Mouse (Mus musculus) B cell, adult 2 months (primary cell): Measurements from ENCODE around the gene Bbs9.
A peak's percentile ranks its signal among the peaks of the same experiment; 100 is the strongest.

Experiments used
- DNase-seq, 2 experiments: peaks; one replicate each; pipeline ENCODE4 v3.0.0; 2022

Bbs9 gene

DNA sequence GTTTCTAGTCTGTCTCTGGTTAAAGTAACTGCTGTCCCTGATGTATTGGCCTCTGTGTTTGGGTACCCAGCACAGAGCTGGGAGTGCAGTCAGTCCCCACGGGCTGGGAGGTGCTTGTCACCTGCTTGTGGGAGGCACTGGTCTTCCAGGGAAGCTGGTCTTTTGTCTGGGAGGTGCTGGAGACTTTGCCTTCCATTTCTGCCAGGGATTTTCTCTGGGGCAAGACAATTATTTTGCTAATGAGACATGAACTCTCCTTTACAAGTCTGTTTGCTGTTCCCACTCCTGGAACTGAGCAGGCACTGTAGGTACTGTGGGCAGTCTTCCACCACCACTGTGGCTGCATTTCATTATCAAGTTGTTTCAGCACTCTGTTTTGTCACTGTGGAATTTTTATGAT is 223.0 kb downstream of the Bbs9 start:
- DNase-seq, result no peak

DNA sequence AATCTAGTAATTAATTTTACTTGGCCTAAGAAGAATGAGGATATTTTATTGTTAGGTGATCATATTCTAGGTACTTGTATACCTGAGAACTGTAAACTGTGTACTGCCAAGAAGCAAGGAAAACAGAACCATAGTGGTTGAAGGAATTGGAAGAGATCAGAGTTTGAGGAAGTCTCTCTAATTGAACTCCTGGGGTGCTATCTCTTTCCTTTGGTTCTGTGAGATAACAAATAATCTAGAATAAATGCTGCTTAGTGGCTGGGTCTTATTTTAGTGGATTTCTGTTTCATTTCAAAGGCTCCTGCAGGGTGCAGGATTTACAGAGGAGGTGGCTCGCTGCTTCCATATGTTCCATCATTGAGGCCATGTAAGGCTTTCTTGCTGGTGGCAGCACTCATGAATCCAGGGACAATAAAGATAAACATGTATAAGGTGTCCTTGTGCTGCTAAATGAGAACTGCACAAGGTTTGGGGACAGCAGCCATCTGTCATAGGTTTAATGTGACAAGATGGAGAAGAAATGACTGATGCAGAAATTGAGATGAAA is 226.6 kb downstream of the Bbs9 start:
- no peak for DNase-seq

DNA sequence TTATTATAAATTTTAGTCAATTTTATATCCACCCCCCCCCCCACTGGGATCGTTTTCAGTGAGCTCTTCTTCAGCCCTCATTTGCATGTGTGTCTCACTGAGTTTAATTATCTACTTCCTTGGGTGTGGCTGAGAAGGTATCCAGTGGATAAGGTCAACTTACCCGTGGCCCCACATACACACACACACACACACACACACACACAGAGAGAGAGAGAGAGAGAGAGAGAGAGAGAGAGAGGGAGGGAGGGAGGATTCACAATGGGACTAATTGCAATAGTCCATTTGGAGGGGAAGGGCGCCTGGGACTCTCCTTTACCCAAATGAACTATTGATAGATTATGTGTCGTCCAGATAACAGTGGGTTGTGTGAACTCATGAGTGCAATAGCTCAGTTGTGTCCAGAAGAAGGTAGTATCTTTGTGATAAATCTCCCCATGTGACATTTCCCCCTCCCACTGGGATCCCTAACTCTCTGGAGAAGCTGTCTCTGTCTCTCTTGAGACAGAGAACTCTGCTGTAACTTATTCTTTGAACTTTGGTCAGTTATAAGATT is 227.4 kb downstream of the Bbs9 start:
- DNase-seq, result no peak

DNA sequence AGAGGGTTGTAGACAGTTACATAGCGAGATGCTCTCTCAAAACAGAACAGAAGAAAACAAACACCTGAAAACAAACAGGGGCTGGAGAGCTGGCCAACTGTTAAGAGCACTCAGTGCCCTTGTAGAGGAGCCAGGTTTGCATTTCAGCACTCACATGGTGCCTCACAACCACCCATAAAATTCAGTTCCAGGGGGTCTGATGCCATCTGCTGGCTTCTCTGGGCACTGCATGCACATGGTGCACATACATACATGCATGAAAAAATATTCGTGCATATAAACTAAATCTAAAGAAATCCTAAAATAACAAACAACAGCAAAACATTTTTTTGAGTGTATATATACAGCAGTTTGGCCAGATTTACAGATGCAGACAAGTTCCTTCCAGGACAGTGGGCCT is 228.0 kb downstream of the Bbs9 start:
- peak; percentile 37 to 48 for DNase-seq

DNA sequence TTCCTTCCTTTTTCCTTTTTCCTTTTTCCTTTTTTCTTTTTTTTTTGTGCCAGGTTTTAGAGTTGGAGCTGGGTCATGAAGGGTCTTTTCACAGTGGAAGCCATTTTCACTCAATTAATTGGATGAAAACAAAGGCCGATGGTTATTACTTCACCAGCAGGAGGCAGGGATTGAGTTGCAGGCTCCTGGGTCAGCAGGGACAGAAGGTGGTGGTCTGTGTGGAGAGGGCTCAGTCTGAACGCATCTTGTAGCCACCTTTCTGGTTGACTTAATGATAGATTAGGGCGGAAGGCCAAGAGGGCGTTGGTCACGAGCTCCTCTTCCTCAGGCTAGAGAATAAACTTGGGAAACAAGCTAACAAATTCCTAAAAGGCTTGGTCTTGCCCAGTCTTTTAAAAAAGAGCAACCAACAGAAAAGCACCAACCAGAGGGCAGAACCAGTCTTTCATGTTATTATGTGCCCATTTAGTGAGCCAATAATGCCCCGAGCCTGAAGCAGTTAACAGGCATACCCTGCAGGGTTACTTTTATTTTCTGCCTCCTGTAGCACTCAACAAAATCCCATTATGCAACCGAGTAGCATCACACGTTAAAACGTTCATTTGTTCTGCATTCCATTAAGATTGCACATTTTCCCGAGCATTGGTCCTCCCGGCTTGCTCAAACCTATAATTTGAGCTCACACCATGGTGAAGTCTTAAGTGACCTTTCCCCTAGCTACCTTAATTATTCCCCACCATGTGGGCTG is 231.8 kb downstream of the Bbs9 start:
- DNase-seq, result no peak

DNA sequence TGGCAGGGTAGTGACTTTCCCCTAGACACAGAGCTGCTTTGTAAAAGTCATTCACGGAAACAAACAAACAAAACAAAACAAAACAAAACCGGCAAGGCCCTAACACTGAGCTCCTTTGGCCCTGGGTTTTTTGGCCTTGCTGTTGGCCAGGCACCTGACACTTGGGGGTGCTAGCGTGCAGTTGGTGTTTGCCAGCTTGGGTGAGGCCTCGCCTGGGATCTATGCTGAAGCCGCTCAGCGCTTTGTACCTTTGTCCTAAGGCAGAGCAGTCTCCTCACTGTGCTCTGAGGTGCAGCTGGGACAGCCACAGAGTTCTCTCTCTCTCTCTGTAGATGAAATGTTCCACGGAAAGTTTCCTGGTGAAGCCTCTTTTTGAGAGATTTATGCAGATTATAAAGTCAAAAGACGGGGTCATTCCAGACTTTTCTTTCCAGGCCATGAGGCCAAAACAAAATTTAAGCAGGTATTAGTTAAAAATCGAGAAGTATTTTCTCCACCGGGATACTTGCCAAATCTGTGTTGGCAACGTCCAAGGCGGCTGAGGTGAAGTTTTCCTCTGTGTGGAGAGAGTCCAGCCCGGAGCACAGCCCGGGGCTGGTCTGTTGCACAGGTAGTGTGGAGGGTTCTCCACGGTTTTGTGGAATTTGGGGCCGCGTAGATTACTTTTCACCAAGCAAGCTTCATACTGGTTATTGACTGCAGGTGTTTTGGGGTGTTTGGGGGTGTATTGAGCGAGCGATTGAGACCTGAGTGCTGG is 233.6 kb downstream of the Bbs9 start:
- peak; percentile 28 to 37 for DNase-seq

DNA sequence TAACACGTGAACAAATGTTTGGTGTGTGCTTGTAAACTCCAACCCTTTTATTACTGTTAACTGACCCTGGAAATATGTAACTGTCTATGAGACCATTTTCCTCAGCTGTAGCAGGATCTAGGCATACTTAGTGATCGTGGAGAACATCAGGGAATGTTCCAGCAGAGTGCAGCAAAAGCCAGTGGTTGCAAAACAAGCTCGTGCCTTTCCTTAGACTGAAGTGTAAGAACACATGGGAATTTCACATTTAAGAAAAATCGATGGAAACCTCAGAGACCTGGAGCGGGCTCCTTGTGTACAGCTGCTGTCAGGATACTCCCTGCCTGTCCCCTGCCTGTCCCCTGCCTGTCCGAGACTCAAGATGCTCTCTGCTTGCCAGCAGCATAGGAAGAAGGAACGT is 234.5 kb downstream of the Bbs9 start:
- no peak for DNase-seq

DNA sequence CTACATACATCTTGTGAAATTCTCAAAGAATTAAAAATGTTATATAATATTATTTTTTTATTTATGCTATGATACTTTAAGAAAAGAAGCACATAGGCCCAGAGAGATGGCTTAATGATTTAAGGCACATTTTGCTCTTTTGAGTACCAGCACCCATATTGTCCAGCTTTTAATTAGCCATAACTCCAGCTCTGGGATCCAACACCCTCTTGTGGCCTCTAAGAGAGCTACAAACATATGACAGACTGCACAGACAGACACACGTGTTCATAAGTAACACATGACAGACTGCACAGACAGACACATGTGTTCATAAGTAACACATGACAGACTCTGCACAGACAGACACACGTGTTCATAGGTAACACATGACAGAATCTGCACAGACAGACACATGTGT is 235.8 kb downstream of the Bbs9 start:
- DNase-seq, result no peak

DNA sequence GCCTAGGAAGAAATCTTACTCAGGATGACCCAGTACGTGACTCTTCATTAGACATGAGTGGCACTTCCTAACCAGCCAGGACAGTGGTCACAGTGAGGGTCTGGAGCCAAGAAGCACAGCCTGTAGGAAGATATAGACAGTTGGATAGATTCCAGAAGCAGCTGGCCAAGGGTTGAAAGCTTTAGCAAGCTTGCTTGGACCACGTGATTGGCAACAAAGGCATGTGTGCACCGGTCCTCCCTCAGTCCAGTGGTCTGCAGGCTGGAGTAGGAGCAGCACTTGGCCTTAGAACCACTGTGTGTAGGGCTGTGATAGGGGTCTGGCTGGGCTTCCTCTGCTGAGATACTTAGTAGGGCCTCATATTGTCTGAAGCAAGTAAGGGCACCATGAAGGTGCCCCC is 237.2 kb downstream of the Bbs9 start:
- no peak for DNase-seq

DNA sequence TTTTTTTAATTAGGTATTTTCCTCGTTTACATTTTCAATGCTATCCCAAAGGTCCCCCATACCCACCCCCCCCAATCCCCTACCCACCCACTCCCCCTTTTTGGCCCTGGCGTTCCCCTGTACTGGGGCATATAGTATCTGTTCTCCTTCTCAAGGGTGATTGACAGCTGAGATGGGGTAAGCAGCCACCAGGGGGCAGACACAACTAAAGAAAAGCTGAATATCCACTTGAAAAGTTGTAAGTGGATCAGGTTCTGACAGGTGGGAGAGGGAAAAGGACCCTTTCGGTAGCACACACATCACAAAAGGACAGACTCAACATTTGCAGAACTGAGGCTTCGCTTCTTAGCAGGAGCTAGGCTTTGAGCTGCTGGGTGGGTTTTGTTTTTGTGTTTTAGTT is 237.8 kb downstream of the Bbs9 start:
- DNase-seq, result peak; percentile 71 to 72

DNA sequence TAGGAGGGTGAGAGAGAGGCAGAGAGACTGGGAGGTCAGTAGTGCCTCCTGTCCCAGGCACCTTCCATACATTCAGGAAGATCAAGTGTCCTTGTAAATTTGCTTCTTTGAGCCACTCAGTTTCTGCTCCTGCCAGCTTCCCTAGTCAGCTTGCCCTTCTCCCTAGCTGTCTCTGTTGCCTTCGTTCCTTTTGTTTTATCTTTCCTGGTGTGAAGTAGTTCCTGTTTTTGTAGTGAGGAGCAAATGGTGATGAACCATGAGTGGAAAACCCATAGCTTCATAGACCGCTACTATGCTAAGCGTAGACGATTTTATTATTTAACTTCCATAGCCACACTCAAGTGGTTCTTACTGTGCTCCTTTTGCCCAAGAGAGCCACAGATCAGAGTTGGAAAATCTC is 242.1 kb downstream of the Bbs9 start:
- no peak for DNase-seq

DNA sequence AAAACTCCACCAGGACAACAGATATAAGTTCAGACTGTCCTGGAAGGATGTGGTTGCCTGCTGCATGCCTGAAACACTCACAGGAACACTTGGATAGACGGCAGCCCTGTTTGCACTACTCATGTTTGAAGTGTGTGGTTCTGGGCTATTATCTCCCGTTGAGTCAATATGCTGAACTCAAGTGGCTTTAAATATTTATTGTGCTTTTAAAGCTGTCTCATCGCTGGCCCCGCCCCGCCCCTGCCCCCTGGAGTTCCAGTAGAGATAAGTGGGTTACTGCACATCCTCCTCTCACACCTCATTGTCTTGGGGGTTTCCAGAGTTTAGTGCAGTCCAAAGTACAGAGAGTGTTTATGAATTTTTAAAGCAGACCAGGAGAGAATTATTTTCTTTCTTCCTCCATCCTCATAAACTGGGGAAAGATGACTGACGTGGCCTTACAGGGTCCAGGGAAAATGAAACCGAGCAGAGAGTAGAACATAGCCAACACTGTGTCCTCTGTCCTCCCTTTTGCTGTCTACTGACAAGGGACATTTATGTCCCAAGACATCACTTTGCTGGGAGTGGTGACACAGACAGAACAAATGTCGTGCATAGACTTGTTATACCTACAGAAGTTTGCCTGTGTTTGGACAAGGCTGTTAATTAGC is 242.8 kb downstream of the Bbs9 start:
- no peak for DNase-seq

DNA sequence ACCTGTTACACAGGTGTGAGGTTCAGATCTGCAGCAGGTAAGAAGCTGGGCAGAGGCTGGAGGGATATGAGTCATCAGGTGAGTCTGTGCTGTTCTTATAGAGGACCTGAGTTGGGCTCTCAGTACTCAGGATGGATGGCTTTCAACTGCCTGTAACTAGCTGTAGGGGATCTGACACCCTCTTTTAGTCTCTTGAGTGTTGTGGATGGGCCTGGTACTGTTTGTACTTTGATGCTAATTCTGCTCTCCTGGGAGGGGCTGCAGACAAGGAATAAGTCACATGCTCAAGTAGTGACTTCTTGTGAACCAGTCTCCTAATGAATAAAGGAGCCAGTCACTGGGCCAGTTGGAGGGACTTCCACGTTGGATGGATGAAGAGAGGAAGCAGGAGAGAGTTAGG is 257.1 kb downstream of the Bbs9 start:
- DNase-seq, result no peak

DNA sequence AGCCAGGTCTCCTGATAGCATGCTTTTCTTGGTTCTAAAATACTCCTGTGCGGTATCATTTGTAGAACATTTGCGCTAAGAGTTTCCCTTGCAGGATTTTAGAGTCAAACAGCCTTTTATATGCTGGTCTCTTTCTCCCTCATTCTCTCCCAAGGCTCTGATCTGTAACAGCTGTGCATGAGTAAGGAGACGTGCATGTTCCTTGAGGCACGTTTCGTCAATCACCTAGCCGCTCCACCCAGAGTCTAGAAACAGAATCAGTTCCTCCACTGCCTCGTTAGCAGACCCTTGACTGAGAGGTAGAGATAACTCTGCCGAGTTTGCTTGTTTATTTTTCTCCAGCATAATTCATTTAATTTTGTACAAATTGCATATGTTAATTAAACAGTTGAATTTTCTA is 259.4 kb downstream of the Bbs9 start:
- DNase-seq, result no peak

DNA sequence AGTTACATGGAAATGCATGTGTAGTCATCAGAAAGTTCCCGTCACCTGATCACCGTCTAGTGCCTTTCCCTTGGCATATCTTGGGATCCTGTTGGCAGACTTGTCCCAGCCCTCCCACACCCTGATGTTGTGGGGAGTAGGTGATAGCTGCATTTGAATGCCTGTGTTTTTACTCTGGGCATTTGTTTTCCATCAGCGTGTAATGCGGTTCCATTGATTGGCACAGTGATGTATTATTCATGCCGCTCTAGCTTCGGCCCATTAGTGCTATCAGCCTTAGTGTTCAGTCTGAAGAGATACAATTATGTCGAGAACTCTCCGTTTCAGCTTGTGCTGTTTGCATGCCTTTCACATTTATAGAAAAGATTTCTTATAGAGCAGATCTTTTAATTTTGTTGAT is 259.9 kb downstream of the Bbs9 start:
- DNase-seq, result no peak

DNA sequence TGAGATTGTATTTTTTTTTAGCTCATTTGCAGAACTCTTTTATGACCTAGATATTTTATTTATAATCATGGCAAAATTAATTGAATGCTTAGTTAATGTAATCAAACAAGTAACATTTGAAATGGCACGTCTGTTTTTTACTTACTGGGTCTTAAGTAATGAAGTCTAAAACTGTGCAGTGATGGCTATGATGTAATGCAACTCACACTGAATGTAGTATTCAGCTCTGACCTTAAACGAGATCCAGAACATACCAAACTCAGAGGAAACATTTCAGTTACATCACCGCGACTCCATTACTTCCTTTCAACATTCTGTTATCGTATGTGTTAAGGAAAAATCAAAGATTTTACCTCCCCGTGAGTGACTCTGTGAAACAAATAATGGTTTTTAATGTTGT is 262.4 kb downstream of the Bbs9 start:
- no peak for DNase-seq

DNA sequence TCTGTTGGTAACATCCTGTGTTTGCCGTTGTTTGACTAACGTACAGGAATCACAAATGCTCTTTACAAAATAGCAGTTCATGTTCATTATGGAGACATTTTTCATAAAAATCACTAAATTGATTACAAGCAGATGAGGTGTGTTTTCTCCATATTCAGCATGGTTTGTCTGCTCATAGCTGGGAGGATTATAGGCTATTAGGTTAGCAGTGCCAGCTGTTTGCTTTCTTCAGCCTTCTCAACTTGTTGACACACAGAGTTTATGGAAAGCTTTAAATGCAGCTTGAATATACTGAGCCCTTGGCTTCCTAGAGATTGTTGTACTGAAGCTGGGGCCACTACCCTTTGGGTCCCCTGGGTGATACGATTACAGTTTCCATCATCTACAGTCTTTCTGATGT is 263.3 kb downstream of the Bbs9 start:
- no peak for DNase-seq

DNA sequence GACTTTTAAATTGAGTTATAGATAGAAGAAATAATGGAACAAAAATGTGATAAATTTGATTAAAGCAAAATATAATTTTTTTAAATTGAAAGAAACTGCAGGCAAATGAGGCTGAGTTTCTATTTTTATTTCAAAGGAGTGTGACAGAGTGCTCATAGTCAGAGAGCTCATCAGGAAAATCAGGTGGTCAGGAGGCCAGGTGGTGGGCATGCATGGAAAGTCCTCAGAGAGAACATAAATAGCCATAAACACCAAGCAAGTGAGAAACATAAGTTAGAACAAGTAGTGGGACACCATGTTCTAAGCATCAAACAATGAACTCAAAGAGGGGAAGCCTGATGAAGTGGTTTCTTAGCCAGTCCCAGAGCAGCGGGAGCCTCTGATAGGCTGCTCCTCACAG is 266.5 kb downstream of the Bbs9 start:
- DNase-seq, result no peak

DNA sequence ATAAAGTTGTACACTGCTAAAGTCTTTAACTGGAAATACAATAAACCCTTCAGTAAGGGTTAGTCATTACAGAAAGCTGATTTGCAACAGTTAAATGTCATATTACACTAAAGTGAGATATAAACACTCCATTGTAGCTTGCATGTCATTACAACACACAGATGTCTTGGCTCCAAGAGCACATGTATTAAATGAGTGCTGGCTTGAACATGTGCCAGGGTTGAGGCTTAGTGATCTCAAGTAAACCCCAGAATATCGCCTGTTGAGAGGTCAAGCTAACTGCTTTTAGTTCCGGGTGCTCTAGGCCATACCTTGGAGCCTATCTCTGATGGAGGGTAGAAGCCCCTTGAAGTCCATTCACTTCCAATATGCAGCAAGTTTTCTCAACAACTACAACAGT is 273.1 kb downstream of the Bbs9 start:
- DNase-seq, result no peak

DNA sequence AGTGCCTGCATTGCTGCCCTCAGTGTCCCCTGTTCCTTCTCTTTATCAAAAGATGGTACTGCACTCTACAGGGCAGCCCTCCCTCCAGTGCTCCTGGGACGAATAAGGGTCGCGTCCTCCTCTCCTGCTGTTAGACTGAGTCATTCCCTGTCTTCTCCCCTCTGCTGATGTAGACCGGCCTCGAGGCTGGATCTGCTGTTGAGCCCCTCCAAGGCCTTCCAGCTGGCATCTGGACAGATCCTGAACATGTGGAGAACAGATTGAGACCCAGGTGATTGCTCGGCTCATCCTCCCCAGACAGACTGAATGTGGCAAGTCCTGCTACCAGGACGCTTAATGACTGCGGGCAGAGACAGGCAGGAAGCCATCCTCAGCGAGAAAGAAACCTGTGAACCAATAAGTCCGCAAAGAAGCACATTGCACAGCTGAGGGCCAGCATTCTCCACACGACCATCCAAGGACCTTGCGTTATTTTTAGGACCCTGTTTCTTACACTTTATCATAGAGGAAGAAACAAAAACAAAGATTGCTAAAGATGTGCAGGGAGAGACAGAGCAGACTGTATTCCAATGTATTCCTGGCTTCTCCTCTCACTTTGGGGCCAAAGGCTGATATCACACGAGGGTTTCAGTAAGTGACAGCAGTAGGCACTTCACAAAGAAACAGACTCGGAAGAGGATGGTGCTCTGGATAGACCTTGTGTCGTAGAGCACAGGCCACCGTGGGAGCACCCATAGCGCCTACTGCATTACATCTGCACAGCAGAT is 275.4 kb downstream of the Bbs9 start:
- no peak for DNase-seq

DNA sequence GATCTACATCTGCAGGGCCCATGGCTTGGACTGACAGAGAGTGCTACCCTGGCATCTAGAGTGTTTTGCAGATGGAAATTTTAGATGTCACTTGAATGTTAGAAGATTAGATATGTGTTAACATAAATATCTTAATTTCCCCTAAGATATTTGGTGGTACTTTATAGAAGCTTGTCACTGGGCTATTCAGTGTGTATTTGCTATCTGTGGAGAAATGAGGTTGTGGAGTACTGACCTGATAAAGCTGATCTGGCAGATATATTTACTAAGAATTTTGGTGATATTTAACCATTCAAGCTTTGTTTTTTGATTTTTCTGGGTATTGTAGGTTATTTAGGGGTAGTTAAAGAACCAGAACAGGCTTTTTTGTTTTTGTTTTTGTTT is 276.0 kb downstream of the Bbs9 start:
- DNase-seq, result no peak

DNA sequence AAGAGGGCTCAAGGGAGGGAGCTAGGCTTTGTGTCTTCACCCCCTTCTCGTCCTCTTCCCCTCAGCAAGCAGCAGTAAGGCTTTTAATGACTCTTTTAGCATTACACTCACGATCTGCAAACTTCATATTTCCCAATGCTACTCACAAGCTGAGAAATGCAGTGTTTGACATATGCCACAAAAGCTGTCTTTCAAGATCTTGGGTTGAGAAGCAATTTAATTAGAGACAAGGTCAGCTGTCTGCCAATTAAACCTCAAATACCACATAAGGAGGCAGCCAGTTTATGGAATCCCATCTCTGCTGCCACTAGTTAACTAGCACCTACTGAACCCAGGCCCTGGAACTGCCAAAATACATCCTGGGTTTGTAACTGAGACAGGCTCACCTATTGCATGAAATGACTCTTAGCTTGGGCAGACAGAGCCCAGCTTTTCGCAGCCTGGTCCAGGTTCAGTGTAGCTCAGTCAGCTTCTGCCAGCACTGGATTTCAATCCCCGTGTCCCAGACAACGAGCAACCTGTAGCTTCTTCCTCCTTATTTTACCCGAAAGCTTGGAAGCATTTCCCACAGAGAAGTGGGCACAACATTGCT is 278.7 kb downstream of the Bbs9 start:
- DNase-seq, result no peak
